Mouse (Mus musculus): ENCODE results near the gene Adcy6.
"Not testable (repeated sequence)": the region's sequence is repeated elsewhere in the genome, so short reads cannot be mapped to it uniquely, and the experiment has no call there.

Adcy6 gene

GRCm38 (mm10) chr15:98602191-98602881, 7.5 kb downstream of the Adcy6 start:
- no peak for DNase-seq (ENCODE audit: low read depth, low spot score)

- no peak for DNase-seq (ENCODE audit: low read depth, low spot score)
These were observed 8.1 kb downstream of the Adcy6 start for GRCm38 (mm10) chr15:98601832-98602190.

- DNase-seq (ENCODE audit: low read depth, low spot score) = no peak
These were observed 9.7 kb downstream of the Adcy6 start for GRCm38 (mm10) chr15:98600036-98600709.

GRCm38 (mm10) chr15:98596609-98597008, 13.3 kb downstream of the Adcy6 start:
- no peak for DNase-seq (ENCODE audit: low read depth, low spot score)

- DNase-seq (ENCODE audit: low read depth, low spot score) = no peak
These were observed 14.8 kb downstream of the Adcy6 start for GRCm38 (mm10) chr15:98595049-98595448.

- no peak for DNase-seq (ENCODE audit: low read depth, low spot score)
These were observed 15.7 kb downstream of the Adcy6 start for GRCm38 (mm10) chr15:98594193-98594592.

- no peak for DNase-seq (ENCODE audit: low read depth, low spot score)
These were observed 18.5 kb downstream of the Adcy6 start for GRCm38 (mm10) chr15:98591396-98591795.

GRCm38 (mm10) chr15:98589640-98590336, 20.1 kb downstream of the Adcy6 start:
- DNase-seq (ENCODE audit: low read depth, low spot score) = peak; percentile 30

- peak; percentile 61 for DNase-seq (ENCODE audit: low read depth, low spot score)
These were observed 22.1 kb downstream of the Adcy6 start for GRCm38 (mm10) chr15:98587751-98588150.

GRCm38 (mm10) chr15:98586141-98586540, 23.7 kb downstream of the Adcy6 start:
- not testable (repeated sequence) for DNase-seq (ENCODE audit: low read depth, low spot score)

GRCm38 (mm10) chr15:98585421-98585820, 24.5 kb downstream of the Adcy6 start:
- DNase-seq (ENCODE audit: low read depth, low spot score) = no peak

- DNase-seq (ENCODE audit: low read depth, low spot score) = no peak
These were observed 26.9 kb downstream of the Adcy6 start for GRCm38 (mm10) chr15:98582996-98583395.

GRCm38 (mm10) chr15:98582410-98582809, 27.5 kb downstream of the Adcy6 start:
- DNase-seq (ENCODE audit: low read depth, low spot score) = no peak

- peak; percentile 83 for DNase-seq (ENCODE audit: low read depth, low spot score)
These were observed 29.9 kb downstream of the Adcy6 start for GRCm38 (mm10) chr15:98579795-98580464.

- no peak for DNase-seq (ENCODE audit: low read depth, low spot score)
These were observed 30.6 kb downstream of the Adcy6 start for GRCm38 (mm10) chr15:98579310-98579709.

- DNase-seq (ENCODE audit: low read depth, low spot score) = no peak
These were observed 36.6 kb downstream of the Adcy6 start for GRCm38 (mm10) chr15:98573293-98573692.

GRCm38 (mm10) chr15:98570873-98571538, 38.9 kb downstream of the Adcy6 start, which contains the start of the genes Ccnt1 and 4930415O20Rik:
Gene Ccnt1 (minus strand): TSS chr15:98570923.
Gene 4930415O20Rik (plus strand): TSS chr15:98571004.
- DNase-seq (ENCODE audit: low read depth, low spot score) = no peak

GRCm38 (mm10) chr15:98569795-98570365, 40.0 kb downstream of the Adcy6 start:
- DNase-seq (ENCODE audit: low read depth, low spot score) = no peak

- DNase-seq (ENCODE audit: low read depth, low spot score) = no peak
These were observed 40.7 kb downstream of the Adcy6 start for GRCm38 (mm10) chr15:98569216-98569615.

GRCm38 (mm10) chr15:98568256-98569033, 41.4 kb downstream of the Adcy6 start:
- DNase-seq (ENCODE audit: low read depth, low spot score) = peak; percentile 22
